Mouse (Mus musculus): Measurements from ENCODE around the gene Mocs2.

The Mocs2 gene

DNA sequence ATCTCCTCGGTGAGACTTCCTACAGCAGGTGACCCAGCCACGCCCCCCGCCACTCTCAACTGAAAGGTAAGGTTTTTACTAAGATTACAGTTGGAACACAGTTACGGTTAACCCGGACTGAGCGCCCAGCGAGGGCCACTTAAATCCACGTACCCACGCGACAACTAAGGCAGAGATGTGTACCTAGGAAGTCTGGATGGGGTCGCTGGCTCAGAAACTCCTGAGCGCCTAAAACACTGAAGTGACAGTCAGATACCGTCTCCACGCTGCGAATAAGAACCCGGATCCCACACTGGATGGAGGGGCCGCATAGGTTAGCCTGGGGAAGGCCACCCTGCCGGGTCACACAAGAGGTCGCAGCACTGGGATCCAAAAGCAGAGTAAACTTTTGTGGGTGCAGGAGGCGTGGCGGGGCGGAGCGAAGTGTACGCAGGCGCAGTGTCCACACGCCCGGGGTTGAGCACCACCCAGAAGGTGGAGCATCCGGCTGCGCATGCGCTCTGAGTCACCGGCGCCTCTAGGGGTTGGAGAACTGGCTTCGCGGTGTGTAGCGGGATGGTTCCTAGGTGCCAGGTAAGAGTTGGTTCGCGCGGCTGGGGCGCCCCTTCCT, at the start of gene Mocs2:
Mocs2 (plus strand) TSS at position 486 of the 610 bp plus-strand sequence.
- in situ Hi-C loops (cut with MseI, MboI), result no loop called here

DNA sequence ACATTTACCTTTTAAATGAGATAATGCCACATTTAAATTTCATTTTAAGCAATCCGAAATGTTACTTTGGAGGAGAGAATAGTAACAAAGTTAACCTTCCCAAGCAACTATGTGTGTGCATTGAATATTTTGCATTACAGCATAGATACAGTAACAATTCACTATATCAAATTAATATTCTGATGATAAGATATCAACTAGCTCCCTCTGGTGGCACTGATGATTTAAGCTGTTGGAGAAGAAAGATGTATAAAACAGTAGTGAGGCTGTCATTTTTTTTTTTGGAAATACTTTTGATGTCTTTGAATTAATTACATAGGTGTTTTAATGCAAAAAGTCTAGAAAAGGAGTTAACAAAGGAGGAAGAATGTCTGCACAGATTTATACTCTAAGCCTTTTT, 26.5 kb upstream of the Mocs2 start:
- in situ Hi-C loops (cut with MseI, MboI), result loop anchor here in 1 of 2 experiments (10.0 to 25.0 kb wide), 2 partner anchors 704 to 917 kb away; no protein-coding TSS in a partner anchor

DNA sequence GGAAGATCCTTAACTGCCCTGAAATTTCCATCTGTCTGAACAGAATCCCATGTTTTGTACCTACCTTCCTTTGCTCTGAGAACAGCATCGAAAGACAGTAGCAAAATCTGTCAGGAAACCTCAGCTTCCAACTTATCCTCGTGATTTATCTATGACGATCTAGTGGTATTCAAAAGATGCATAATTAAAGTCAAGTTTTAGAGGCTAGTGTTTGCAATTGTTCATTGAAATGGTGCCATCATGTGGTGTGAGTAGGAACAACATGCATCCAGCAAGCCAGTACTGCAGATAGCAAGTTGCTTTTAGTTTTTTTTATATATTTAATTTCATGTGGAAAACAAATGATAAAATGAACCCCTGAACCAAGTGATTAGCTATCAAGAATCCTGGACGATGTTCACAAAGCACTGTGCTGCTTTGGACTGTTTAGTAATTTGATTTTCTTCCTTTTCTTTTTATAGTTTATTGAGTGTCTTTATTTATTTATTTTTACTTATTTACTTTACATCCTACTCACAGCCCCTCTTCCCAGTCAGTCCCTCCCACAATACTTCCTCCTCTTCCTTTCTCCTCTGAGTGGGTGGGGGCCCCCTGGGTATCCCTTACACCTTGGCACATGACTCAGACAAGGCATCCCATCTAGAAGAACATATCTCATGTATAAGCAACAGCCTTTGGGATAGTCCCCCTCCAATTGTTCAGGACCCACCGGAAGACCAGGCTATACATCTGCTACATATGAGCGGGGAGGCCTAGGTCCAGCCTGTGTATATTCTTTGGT, 24.6 kb upstream of the Mocs2 start:
- in situ Hi-C loops (cut with MseI, MboI), result loop anchor here in 1 of 2 experiments (10.0 to 25.0 kb wide), 2 partner anchors 706 to 919 kb away; no protein-coding TSS in a partner anchor

DNA sequence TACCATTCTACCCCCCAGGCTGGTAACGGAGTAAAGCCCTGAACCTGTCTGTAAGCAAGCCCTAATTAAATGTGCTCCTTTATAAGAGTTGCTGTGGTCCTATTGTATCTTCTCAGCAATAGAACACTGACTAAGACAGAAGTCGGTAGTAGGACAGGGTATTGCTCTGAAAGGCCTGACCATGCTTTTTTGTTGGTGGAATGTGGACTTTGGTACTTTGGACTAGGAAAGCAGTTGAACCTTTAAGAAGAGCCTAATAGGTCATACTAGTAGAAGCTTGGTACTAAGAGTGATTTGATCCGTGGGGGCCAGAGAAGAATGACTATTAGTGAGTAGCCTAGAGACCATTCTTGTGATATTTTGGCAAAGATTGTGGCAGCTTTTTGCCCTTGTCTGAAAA, 16.2 kb upstream of the Mocs2 start:
- in situ Hi-C loops (cut with MseI, MboI), result no loop called here

DNA sequence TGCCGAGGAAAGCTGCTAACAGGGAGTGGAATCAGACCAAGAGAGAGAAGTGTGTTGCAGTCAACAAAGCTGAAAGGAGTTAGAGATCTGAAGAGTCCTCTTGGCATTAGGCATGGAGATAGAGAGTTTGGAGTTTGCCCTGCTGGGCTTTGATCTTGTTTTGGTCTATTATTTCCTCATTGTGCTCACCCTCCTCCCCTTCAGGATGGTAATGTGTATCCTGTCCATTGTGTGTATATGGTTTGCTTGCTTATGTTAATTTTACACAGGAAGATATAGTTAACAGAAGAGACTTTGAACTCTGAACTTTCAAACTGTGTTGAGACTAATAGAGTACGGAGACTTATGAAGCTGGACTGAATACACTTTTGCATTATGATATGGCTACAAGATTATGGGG, 15.1 kb upstream of the Mocs2 start:
- in situ Hi-C loops (cut with MseI, MboI), result no loop called here

DNA sequence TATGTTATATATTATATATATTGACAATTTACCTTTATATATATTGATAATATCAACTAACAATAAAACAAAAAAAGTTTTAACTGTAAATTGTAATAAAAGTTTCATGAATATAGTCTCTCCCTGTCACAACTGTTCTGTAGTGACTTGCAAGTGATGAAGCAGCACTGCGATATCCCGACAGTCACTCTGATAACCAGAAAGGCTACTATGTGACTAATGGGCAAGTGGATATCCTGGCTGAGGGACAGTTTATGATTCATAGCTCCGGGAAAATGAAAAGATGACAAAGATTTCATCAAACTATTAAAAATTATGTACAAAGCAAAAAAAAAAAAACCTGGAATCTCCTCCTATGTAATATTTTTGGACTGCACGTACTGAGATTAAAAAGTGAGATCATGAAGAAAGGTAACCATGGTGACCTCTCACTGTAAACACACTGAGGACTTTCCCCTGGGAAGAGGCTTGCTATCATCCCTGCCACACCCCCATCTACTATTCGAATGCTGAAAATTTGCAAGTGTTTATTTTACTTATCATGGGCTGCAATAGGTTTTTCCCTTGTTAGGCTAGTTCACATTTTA, 8.3 kb upstream of the Mocs2 start:
- in situ Hi-C loops (cut with MseI, MboI), result no loop called here

DNA sequence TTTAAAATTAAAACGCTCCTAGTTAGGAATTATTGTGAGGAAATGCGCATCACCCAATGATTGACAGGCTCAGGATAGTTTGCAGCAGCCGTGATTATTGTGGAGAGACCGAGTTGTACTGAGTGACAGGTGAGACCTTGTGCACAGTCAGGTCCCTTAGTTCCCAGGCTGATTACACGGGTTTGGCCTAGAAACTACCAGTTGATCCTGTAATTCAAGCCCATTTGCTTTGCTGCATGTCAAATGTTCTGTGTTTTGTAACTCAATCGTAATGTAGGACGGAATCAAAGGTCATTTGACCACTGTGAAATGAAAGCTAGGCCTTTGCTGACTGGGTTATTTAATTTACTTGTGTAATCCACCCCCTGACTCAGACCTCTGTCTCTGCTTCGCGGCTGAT, 477 bp downstream of the Mocs2 start:
- in situ Hi-C loops (cut with MseI, MboI), result no loop called here

DNA sequence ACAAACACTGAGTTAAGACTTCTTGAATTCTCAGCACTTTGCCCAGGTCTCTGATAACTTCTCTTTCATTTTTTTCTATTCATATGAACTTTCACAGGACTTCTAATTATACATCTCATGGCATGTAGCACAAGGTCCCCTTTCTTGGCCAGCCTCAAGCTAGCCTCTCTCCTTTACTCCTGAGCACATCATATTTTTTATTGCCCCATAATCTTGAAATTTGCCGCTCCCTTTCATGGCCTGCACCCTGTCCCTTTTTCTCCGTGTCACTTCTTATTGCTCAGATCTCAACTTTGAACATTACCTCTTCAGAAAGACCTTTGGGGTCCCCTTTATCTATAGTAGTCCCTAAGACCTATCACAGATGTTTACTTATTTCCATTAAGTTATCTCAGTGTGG, 4.8 kb downstream of the Mocs2 start:
- in situ Hi-C loops (cut with MseI, MboI), result no loop called here

DNA sequence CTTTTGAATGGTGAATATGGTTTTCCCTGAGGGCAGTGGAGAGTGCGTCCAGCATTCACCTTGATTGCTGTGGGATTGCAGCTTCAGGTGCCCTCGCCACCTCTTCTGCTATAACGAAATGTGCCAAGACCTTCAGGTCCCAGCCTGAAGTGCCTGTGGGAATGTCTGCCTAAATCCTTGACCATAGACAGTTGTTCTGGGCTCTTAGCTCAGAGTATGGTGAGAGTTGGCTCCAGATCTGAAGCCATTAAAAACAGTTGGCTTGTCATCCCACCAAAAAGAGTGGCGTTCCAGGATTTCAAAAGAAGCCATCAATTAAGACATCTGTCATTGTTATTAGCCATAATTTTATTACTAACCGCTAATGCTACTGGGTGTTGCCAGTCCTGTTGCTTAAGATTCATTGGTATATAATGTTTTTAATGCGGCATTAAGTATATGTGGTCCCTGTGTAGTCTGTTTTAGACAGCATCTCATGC, 7.4 kb downstream of the Mocs2 start:
- in situ Hi-C loops (cut with MseI, MboI), result loop anchor here in 1 of 2 experiments (5.0 kb wide), 1 partner anchor 137 kb away; no protein-coding TSS in a partner anchor

DNA sequence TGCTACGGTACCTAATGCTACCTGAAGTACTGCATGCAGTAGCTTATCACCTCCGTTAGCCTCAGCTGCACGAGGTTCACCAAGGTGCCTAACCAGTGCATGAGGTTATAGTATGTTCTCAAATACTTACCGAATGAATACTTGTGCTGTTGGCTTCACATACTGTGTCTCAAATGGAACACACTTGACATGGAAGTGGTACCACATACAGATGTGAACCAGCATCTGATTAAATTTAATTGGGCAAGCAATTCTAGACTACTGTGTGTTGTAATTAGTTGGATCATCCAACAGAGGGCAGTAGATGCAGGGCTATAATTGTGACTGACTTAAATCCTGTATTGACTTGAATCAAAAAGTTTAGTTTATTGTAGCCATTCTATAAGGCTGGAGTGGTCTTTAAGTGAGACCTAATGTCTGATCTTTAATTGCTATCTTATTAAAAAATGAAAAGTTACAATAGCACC, 13.4 kb downstream of the Mocs2 start:
- in situ Hi-C loops (cut with MseI, MboI), result loop anchor here in 1 of 2 experiments (5.0 kb wide), 1 partner anchor 131 kb away; no protein-coding TSS in a partner anchor

DNA sequence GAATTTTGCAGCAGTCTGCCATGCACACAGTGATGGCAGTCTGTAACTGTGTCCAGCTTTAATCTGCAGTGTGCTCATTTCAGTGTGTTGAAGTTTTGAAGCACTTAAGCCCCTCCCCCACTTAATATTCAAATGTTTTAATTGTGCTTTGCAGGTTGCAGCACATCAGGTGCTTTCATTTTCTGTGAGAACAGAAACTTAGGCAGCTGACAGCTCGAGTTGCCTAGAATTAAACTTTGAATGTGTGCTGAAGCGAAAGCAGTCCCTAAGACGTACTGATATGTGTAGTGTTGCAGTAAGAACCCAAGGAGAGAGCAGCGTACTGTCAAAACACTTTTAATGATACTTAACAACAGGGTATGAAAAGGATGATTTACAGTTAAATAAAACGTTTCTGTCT, 14.7 kb downstream of the Mocs2 start:
- in situ Hi-C loops (cut with MseI, MboI), result loop anchor here in 1 of 2 experiments (5.0 kb wide), 1 partner anchor 130 kb away; no protein-coding TSS in a partner anchor

DNA sequence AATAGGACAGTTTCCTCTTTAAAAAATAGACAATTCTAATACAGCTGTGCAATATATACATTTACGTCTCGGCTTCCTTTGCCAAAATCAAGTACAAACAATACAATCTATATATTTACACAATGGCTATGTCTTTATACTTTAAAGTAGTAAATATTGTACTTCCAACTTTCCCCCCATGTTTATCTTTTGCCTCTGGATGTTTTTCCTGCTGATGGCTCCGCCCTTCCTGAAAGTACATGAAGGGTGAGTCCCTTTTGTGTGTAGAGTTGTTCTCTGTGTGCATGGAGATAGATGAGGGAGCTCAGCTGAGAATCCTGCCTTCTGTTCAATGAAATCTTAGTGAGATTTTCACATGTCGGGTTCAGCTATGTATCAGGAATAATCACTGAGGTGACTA, 15.3 kb downstream of the Mocs2 start:
- in situ Hi-C loops (cut with MseI, MboI), result loop anchor here in 1 of 2 experiments (5.0 kb wide), 1 partner anchor 129 kb away; no protein-coding TSS in a partner anchor

DNA sequence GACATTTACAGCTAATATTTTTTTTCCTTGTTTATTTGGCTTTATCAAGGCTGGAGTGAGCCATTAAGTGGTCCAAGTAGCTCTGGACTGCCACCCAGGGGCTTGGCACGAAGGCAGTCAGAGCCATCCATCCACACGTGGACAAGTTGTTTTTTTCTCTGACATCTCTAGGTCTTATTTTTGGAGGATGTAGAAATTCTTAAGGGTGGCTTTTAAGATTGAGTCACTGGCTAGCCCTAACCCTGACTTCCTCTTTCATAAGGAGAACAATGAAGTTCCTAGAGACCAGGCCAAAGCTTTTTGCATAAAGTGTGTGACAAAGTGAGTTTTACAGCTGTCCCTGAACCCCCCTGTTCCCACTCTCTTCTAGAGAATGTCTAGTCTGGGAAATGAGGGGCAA, 16.5 kb downstream of the Mocs2 start:
- in situ Hi-C loops (cut with MseI, MboI), result loop anchor here in 1 of 2 experiments (5.0 kb wide), 1 partner anchor 128 kb away; no protein-coding TSS in a partner anchor

DNA sequence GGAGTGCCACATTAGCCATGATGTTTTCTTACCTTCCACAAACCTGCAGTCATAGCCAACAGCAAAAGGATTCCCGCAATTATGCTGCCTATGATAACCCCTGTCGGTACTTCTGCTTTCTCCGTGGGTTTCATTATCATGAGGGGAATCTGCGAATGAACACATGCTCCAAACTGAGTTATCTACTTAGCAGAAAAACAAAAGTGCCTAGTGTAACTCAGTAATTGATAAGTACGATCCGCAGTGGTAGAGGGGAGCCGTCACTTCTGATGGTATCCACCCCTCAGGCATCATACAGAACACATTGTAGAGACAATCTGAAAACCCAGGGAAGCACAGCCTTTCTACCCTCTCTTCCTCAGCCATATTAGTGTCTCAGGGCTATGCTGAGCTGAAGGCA, 19.0 kb downstream of the Mocs2 start:
- in situ Hi-C loops (cut with MseI, MboI), result no loop called here

DNA sequence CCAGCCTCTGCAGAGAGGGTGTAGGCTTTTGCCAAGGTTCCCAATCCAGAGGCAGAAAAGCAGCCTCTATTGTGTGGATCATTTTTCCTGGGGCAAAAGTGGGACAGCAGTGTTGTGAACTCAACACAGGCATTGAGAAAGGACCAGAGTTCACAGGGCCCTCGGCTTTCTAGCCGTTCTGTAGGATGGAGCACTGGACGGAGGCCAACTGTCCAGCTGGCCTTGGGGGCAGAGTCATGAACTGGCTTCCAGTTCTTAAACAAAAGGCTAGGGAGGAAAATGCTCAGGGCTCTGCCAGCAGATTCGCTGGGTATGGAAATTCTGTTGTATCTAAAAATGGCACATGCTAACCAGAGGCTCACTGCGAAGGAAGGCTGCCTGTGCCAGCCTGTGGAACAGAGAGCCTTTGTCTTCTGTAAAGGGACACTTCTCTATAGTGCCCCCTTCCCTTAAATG, 20.5 kb downstream of the Mocs2 start:
- in situ Hi-C loops (cut with MseI, MboI), result no loop called here

DNA sequence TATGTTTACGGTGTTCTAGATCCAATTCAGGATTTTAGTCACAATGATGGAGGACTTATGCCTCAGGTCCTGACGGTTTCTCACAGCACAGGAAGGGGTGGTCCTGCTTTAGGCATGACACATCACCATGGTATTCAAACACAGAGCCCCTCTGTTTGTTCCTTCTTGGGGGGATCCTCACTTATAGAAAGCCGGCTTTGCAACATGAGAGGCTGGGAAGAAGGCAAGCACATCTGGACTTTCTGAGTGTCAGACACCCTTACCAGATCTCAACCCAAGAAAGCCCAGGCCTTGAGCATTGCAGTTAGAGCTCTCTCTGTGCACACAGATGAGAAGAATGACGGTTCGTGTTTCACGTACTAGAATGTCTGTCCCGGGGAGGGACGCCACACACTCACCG, 21.1 kb downstream of the Mocs2 start:
- in situ Hi-C loops (cut with MseI, MboI), result no loop called here

DNA sequence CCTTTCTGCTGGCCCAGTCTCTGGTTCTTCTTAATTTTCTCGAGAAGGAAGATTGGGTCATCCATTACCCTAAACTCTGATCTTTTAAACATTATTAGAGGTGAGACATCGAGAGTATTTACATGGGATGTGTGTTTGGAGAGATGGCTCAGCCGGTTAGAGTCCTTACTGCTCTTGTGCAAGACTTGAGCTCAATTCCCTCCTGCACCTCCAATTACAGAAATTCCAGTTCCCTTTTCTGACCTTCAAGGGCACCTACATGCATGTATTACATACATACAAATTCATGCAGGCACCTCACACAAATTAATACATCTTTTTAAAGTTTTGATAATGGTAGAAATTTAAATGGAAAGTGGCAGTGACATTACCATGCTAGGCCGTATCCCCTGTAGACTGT, 22.5 kb downstream of the Mocs2 start:
- in situ Hi-C loops (cut with MseI, MboI), result no loop called here

DNA sequence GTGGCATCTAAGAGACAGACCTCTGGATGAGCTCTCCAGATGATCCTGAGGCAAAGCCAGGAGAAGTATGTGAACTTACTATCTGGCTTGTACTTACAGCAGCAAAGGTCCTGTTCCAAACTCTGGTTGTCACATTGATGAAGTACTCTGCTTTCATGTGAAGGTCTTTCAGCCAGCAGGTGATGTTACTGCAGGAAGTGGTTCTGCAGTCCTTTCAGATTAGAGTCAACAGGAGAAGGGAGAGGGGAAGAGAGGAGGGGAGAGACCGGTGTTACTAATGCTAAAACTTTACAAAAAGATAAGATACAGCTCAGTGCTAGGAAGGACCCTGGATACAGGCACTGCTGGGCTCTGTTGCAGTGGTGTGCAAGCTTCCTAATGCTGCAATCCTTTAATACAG, 25.3 kb downstream of the Mocs2 start:
- in situ Hi-C loops (cut with MseI, MboI), result no loop called here

DNA sequence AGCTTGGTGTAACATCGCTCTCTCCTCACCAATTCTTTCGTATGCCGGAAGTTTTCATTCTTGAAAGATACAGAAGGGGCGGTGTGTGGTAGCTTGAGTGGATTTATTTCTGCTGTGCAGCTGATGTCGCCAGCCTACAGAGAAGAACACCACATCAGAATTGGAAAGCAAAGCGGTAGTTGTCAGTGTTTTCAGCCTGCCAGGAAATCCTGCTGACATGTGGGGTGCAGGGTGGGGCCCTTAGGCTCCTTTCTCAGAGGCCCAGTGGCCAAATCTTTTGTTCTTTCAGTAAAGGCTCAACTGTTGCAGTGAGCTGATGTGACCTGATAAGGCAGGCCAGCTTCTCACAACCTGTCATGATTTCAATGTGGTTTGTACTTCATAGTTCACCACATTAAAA, 27.8 kb downstream of the Mocs2 start:
- in situ Hi-C loops (cut with MseI, MboI), result no loop called here

DNA sequence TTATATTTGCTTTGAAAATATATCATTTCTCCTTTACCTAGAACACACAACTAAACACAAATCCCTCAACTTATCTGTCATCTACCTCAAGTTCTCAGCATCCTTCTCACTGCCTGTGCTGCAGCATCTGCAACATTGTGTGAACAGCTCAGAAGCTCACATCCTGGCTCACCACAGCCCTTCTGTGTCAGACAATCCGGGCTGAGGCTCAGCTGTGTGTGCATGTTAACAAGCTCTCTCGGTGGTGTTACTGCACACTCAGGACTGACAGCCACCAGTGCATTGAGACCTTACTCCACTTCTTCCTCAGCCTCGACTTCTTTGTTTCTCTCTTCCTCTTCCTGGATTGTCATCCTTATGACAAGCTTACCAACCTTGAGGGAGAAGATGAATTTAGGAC, 30.9 kb downstream of the Mocs2 start:
- in situ Hi-C loops (cut with MseI, MboI), result no loop called here

DNA sequence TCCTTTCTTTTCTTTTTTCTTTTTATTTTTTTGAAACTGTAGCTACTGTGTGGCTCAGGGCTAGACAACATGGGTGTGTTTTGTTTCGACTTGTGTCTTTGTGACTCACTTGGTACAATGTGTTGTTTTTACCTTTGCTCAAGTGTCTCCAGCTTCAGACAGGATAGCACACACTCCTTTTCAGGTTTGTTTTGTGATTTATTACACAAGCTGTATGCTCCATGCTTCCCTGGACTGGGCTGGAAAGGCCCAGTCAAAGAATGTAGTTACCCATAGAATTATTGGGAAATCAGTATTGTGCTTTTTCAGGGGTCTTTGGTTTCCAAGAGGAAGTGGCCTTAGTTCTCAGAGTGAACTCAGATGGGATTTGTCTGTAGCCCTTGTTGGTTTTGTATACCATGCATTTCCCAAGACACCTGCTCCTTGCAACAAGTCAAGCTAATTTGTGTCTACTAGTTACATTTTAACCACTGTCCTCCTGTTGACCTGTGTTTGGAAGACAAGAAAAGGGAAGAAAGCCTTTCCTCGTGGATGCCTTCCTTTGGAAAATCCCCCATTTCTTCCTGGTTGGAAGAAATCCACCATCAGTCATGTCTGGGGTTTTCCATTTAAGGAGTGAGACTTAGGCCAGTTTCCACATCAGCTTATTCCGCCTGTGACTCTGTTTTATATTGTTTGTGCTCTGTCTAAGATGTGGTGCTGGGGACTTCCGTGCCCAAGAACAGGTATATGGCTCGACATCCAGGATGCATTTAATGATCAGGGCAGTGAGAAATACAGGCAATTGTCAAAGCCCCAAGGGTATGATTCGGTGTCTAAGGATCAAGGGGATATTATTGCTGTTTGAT, 34.5 kb downstream of the Mocs2 start:
- in situ Hi-C loops (cut with MseI, MboI), result no loop called here
